Comparison of ENCODE assay signal across 21 mouse cellular contexts in genomic region chr12:98804078-98804748, GRCm38 (mm10). TPM values are rescaled to one million over a fixed set of nuclear protein-coding genes. Genes with fewer than 3 reads are reported as not detected.
A peak's percentile ranks its signal among the peaks of the same experiment; 100 is the strongest.
DNase-seq lines count a peak whose midpoint lies in the region; ATAC-seq and TF ChIP-seq lines count a peak whose summit lies in the region.
"Had no signal": no experiment of that assay in that cellular context is flagged by ENCODE, and none has a peak within 500 bp of the region (broad histone marks: within the 10 kb centered on the region; RNA-seq: fewer than 3 reads in every experiment).

No protein-coding gene starts in this region.

- H3K27me3 ChIP-seq in forebrain, embryonic 13.5 days = no peaks in the 10 kb centered on the region
- H3K27me3 ChIP-seq in forebrain, embryonic 12.5 days = no peaks in the 10 kb centered on the region
- H3K27me3 ChIP-seq in kidney, postnatal 0 days (ENCODE audit: insufficient read depth, low read length) = no peaks in the 10 kb centered on the region
- H3K27me3 ChIP-seq: embryonic facial prominence, embryonic 12.5 days; forebrain, embryonic 15.5 days had no signal

- DNase-seq in cerebellum, adult 9-11 months = no peak
- DNase-seq in kidney, postnatal 0 days (ENCODE audit: low spot score) = no peak
- no peak for DNase-seq in kidney, postnatal 36 days
- DNase-seq in brain, adult 2 months (ENCODE audit: low read depth, low spot score) = peak; percentile 41
- DNase-seq: adrenal gland, postnatal 10 days; B cell, adult 2 months; cerebellum, postnatal 14 days; embryo, embryonic 11 days; gastrocnemius, postnatal 10 days; heart, adult 18-20 months; heart, postnatal 10 days; heart, postnatal 4 days had no signal

- H3K36me3 ChIP-seq in forebrain, embryonic 13.5 days (ENCODE audit: poor library complexity, severe bottlenecking) = peaks cover 48% of the 10 kb centered on the region
- H3K36me3 ChIP-seq in forebrain, embryonic 12.5 days (replicated peaks) = peaks cover 49% of the 10 kb centered on the region
- H3K36me3 ChIP-seq in kidney, postnatal 0 days (ENCODE audit: insufficient read depth, low read length) = no peaks in the 10 kb centered on the region

- no peak overlapping the region for H3K4me2 ChIP-seq in forebrain, embryonic 13.5 days
- no peak overlapping the region for H3K4me2 ChIP-seq in forebrain, embryonic 12.5 days
- no peak overlapping the region for H3K4me2 ChIP-seq in kidney, postnatal 0 days (ENCODE audit: low read length)
- H3K4me2 ChIP-seq: embryonic facial prominence, embryonic 12.5 days; forebrain, embryonic 15.5 days; hindbrain, embryonic 14.5 days had no signal

- 56% methylated on average over 3 of the region's 3 CpGs for WGBS in forebrain, embryonic 13.5 days
- WGBS in forebrain, embryonic 12.5 days = 64% methylated on average over 3 of the region's 3 CpGs
- WGBS in kidney, postnatal 0 days = 83% methylated on average over 3 of the region's 3 CpGs

- no peak overlapping the region for H3K27ac ChIP-seq in forebrain, embryonic 13.5 days
- no peak overlapping the region for H3K27ac ChIP-seq in forebrain, embryonic 12.5 days
- no peak overlapping the region for H3K27ac ChIP-seq in kidney, postnatal 0 days
- H3K27ac ChIP-seq: embryonic facial prominence, embryonic 12.5 days; forebrain, embryonic 15.5 days; heart, embryonic 10.5 days; hindbrain, embryonic 14.5 days had no signal

- ATAC-seq in cerebellum, adult (ENCODE audit: insufficient number of reproducible peaks, low FRiP score, low TSS enrichment) = peak; percentile 79
- peak; percentile 50; the same call in 1 of the 2 replicates for ATAC-seq in forebrain, embryonic 13.5 days
- ATAC-seq in forebrain, embryonic 12.5 days (ENCODE audit: low FRiP score) = no peak
- no peak for ATAC-seq in kidney, postnatal 0 days (replicated peaks; ENCODE audit: low FRiP score, low read depth)
- ATAC-seq: forebrain, embryonic 15.5 days; inflammation-experienced regulatory T-cells, adult 6 months; intestine, postnatal 0 days had no signal

- no peak overlapping the region for H3K9ac ChIP-seq in forebrain, embryonic 13.5 days
- H3K9ac ChIP-seq in forebrain, embryonic 12.5 days = no peak overlapping the region
- no peak overlapping the region for H3K9ac ChIP-seq in kidney, postnatal 0 days (ENCODE audit: low read depth, low read length)
- H3K9ac ChIP-seq: embryonic facial prominence, embryonic 12.5 days; forebrain, embryonic 15.5 days; hindbrain, embryonic 14.5 days had no signal

- TF ChIP-seq CTCF in kidney, postnatal 0 days (IDR thresholded peaks at IDR 0.05; ENCODE audit: low read depth) = peak; percentile 3; the same call in 1 of the 2 replicates

- H3K4me1 ChIP-seq in forebrain, embryonic 13.5 days = no peaks in the 10 kb centered on the region
- no peaks in the 10 kb centered on the region for H3K4me1 ChIP-seq in forebrain, embryonic 12.5 days
- H3K4me1 ChIP-seq in kidney, postnatal 0 days (replicated peaks; ENCODE audit: insufficient read depth, low read length) = no peaks in the 10 kb centered on the region
- H3K4me1 ChIP-seq: embryonic facial prominence, embryonic 12.5 days; forebrain, embryonic 15.5 days had no signal

- no peak overlapping the region for H3K4me3 ChIP-seq in forebrain, embryonic 13.5 days
- no peak overlapping the region for H3K4me3 ChIP-seq in forebrain, embryonic 12.5 days (replicated peaks)
- no peak overlapping the region for H3K4me3 ChIP-seq in kidney, postnatal 0 days (replicated peaks; ENCODE audit: low read depth, low read length)
- H3K4me3 ChIP-seq: embryonic facial prominence, embryonic 12.5 days; forebrain, embryonic 15.5 days; heart, embryonic 10.5 days had no signal

- no peaks in the 10 kb centered on the region for H3K9me3 ChIP-seq in forebrain, embryonic 13.5 days (replicated peaks)
- no peaks in the 10 kb centered on the region for H3K9me3 ChIP-seq in forebrain, embryonic 12.5 days
- no peaks in the 10 kb centered on the region for H3K9me3 ChIP-seq in kidney, postnatal 0 days (replicated peaks; ENCODE audit: low read length)
- H3K9me3 ChIP-seq: embryonic facial prominence, embryonic 12.5 days; forebrain, embryonic 15.5 days; heart, embryonic 10.5 days had no signal

RNA-seq across cellular contexts. Expression of gene Zc3h14, which starts 57.4 kb away (rescaled TPM):
- 125 and 126 TPM in 2 replicates for polyA plus RNA-seq in forebrain, embryonic 13.5 days (2015; fragmentation: Nextera tagmentation; extraction: Ambion mirVana)
- polyA plus RNA-seq in forebrain, embryonic 12.5 days (2016; fragmentation: Nextera tagmentation; extraction: Ambion mirVana) = 156 and 160 TPM in 2 replicates
- 105 and 107 TPM in 2 replicates for polyA plus RNA-seq in kidney, postnatal 0 days (2015; fragmentation: Nextera tagmentation; extraction: Ambion mirVana)

Comparison
In these comparisons a context has a peak if more than half of its experiments do, and no peak if none do; other contexts are left out.
1. ATAC-seq: peak in cerebellum, adult (single experiment) and forebrain, embryonic 13.5 days (single experiment); none in forebrain, embryonic 12.5 days (single experiment) and kidney, postnatal 0 days (single experiment).